Mouse (Mus musculus) megakaryocyte, adult 5-6 weeks (primary cell): ENCODE data around the gene Rbpj. TPM values are rescaled to one million over a fixed set of nuclear protein-coding genes. Genes with fewer than 3 reads are reported as not detected.

Experiments used
- total RNA-seq, 2 experiments: library from RNA; stranded (forward) in 1 of 2; stranded (reverse) in 1 of 2; fragments of 153-499, 151-499 nt in 1 of 2; fragments of 221-1000, 200-1000 nt in 1 of 2; gene quantifications; 2 replicates each; pipeline versions ENCODE4 v1.2.3 to v1.2.4; 2015 to 2017

The Rbpj gene
- total RNA-seq, 2 experiments from 2014 or later, result 50.8 to 93.2 TPM

Other genes with a start within 250 kb of the Rbpj start
- gene Smim20, start 199.1 kb upstream of the Rbpj start, total RNA-seq (2015), result 67.6 and 71.7 TPM in 2 replicates
- 43.3 and 55.5 TPM in 2 replicates for gene Smim20, start 199.1 kb upstream of the Rbpj start, total RNA-seq (2017)
- not detected in 2 replicates for gene Cckar, start 241.6 kb downstream of the Rbpj start, total RNA-seq (2015)
- gene Cckar, start 241.6 kb downstream of the Rbpj start, total RNA-seq (2017), result not detected in 2 replicates